Mouse (Mus musculus) thymus, postnatal 14 days (tissue): ENCODE results near the gene Rnf39.
A peak's percentile ranks its signal among the peaks of the same experiment; 100 is the strongest.
"Not testable (repeated sequence)": the region's sequence is repeated elsewhere in the genome, so short reads cannot be mapped to it uniquely, and the experiment has no call there.

Experiments
- DNase-seq: peaks from one replicate; pipeline ENCODE4 v3.0.0; 2021

Gene Rnf39

DNA sequence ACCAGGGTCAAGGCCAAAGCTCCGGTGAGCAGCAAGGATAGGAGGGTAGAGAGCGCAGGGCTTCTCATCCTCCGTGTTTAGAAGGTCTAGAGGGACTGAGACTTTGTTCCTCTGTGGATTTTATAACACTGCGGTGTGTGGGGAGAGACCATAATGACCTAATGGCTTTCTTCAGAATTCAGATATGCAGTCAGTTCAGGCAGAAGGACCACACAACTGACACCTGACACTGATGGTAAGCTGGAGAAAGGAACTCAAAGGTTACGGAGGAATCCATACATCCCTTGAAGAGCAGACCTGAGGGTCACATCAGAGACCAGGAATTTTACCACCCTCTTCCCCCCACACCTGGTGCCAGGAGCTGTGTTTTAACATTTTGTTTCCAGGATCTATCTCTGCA is 46.7 kb downstream of the Rnf39 start, which contains the start of gene H2-M5:
H2-M5 (minus strand) TSS at position 101 of the 400 bp plus-strand sequence.
- DNase-seq, result no peak

DNA sequence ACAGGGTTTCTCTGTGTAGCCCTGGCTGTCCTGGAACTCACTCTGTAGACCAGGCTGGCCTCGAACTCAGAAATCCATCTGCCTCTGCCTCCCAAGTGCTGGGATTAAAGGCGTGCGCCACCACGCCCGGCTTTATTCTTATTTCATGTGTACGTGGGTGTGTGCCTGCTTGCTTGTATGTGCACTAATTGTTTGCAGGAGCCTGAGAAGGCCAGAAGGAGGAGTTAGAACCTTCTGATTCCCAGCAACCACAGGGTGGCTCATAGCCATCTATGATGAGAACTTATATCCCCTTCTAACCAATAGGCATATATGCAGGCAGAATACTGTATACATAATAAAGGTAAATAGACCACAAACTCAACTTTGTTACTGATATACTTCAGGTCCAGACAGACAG is 47.9 kb downstream of the Rnf39 start:
- not testable (repeated sequence) for DNase-seq

DNA sequence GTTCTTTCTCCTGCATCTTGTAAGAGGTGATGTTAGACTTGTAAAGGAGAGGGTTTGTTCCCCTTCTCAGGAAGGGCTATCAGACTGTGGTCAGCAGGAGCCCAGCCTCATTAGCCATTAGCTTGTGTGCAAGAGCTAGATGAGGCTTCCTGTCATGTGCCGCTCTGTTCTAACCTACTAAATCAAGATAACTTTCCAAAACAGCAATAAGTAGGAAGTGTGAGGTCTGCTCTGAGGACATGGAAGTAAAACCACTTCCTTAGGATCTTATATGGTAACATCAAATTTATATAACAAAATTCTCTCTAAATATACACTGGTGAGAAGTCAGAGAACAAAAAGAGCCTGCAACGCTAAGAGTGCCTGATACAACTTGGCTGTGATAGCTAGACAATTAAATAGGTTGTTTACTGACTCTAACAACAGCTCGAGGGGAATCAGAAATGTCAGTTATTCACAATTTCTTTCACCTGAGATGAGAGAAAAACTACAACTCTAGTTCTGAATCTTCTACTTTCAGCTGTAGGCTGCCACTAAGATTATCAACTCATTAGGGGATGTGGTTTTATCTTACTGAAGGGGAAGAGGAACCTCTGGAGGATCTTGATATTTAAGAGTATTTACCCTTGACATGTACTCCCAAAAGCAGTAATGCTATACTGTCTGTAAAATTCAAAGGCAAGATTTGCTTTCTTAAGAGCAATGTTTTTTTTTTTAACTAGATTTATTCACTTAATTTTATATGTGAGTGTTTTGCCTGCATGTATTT is 49.8 kb downstream of the Rnf39 start:
- DNase-seq, result no peak

DNA sequence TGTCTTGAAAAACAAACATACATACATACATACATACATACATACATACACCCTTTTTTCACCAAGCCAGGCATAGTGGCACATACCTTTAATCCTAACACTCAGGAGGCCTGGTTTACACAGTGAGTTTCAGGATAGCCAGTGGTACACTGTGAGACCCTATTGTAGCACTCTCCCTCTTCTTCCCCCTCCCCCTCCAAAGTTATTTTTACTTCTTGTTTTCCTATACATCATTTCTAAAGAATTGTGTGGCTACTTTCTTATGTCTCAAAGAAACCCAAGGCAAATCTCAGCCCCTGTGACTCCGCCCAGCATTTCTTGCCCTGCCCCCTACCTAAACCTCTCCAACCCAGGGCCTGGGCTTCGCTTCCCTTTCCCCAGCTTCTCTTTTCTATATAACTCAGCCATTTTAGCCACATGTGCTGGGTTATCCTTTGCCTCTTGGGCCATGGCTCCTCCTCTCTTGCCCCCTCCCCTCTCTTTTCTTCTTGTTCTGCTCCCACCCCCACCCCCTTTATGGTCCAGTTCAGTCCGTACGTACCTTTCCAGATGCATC is 51.1 kb downstream of the Rnf39 start:
- DNase-seq, result no peak

DNA sequence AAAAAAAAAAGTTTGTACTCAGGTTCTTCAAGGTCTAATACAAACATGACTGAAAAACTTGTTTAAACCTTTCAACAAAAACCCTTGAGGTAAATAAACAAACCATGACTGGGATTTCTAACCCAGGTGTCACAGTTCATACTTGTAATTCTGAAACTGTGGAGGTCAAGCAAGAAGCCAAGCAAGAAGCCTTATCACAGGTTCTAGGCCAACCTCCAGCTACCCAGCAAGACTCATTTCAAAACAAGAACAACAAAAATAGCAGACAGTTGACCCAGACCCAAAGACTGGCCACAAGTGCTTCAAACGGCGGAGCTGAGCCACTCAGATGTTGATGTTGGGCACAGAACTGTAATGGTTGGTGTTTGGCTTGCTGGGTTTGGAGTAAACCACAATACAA is 51.8 kb downstream of the Rnf39 start:
- no peak for DNase-seq

DNA sequence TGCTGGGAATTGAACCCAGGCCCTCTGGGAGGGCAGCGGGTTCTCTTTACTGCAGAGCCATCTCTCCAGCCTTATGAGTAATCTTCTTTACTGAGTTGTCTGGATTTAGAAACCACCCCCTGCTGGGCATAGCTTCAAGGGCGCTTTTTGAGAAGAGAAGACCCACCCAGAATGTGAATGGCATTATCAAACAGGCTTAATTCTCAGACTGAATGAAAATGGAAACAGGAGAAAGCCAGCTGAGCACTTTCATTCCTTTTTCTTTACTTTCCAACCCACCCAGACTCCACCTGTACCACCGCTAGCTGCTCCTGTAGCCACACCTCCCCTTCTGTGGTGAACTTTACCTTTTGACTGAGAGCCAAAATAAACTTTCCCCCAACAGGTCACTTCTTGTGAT is 52.7 kb downstream of the Rnf39 start:
- no peak for DNase-seq

DNA sequence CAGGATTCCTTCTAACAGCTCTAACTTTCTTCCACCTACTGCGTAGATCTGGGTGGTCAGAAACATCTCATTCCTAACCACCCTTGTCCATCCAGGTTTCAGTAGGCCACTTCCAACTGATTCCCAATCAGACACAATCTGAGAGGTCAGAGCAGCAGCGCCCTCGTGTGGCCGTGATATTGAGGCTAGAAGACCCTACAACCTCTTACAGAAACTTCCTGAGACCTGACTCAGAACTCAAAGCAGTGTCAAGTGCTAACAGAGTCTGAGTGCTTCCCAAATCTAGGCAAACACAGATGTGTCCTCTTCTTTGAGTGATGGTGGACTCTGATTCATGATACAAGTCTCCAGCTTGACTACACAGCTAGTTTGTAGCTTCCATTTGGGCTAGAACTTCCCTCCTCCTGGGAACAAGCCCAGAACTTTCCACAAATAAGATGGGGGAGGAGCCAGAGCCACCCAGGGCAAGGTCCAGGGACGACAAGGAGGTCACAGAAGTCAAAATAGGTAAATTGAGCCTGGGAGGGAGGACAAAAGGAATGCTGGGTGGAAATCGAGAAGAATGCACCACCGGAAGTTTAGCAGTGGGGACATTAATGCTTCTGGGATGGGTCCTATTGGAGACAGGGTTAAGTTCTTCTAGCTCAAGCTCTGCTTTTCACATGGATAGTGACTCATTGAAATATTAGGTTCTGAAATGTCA is 54.5 kb downstream of the Rnf39 start:
- peak; percentile 78 for DNase-seq
